Mouse (Mus musculus): ENCODE data around the gene B4galnt1.
"Not testable (repeated sequence)": the region's sequence is repeated elsewhere in the genome, so short reads cannot be mapped to it uniquely, and the experiment has no call there.

B4galnt1 gene

GRCm38 (mm10) chr10:127143228-127143627 is 21.8 kb upstream of the B4galnt1 start:
- DNase-seq = no peak

GRCm38 (mm10) chr10:127144536-127144935 is 20.5 kb upstream of the B4galnt1 start:
- DNase-seq = no peak

GRCm38 (mm10) chr10:127145303-127145702 is 19.7 kb upstream of the B4galnt1 start:
- DNase-seq = no peak

- DNase-seq = no peak
These were observed 17.9 kb upstream of the B4galnt1 start for GRCm38 (mm10) chr10:127147135-127147534.

- no peak for DNase-seq
These were observed 14.6 kb upstream of the B4galnt1 start for GRCm38 (mm10) chr10:127150471-127150872.

GRCm38 (mm10) chr10:127151233-127151632 is 13.8 kb upstream of the B4galnt1 start:
- DNase-seq = not testable (repeated sequence)

GRCm38 (mm10) chr10:127152556-127152955 is 12.5 kb upstream of the B4galnt1 start:
- DNase-seq = not testable (repeated sequence)

GRCm38 (mm10) chr10:127153323-127153722 is 11.7 kb upstream of the B4galnt1 start:
- no peak for DNase-seq

- no peak for DNase-seq
These were observed 10.8 kb upstream of the B4galnt1 start for GRCm38 (mm10) chr10:127154241-127154640.

GRCm38 (mm10) chr10:127154652-127155051 is 10.4 kb upstream of the B4galnt1 start:
- DNase-seq = no peak

GRCm38 (mm10) chr10:127156089-127156488 is 8.9 kb upstream of the B4galnt1 start:
- DNase-seq = no peak

- DNase-seq = no peak
These were observed 8.5 kb upstream of the B4galnt1 start for GRCm38 (mm10) chr10:127156511-127156910.

- no peak for DNase-seq
These were observed 6.6 kb upstream of the B4galnt1 start for GRCm38 (mm10) chr10:127158471-127158870.

- DNase-seq = no peak
These were observed 4.9 kb upstream of the B4galnt1 start for GRCm38 (mm10) chr10:127160081-127160480.

GRCm38 (mm10) chr10:127160728-127161127 is 4.3 kb upstream of the B4galnt1 start:
- no peak for DNase-seq

GRCm38 (mm10) chr10:127162771-127163261 is 2.2 kb upstream of the B4galnt1 start:
- not testable (repeated sequence) for DNase-seq

GRCm38 (mm10) chr10:127164190-127164589 is 835 bp upstream of the B4galnt1 start:
- DNase-seq = no peak

- DNase-seq = no peak
These were observed 279 bp downstream of the B4galnt1 start for GRCm38 (mm10) chr10:127165354-127165653.

GRCm38 (mm10) chr10:127165654-127166403 is 804 bp downstream of the B4galnt1 start:
- DNase-seq = no peak

- no peak for DNase-seq
These were observed 1.3 kb downstream of the B4galnt1 start for GRCm38 (mm10) chr10:127166404-127166715.

GRCm38 (mm10) chr10:127166771-127167613 is 2.0 kb downstream of the B4galnt1 start:
- no peak for DNase-seq

- DNase-seq = no peak
These were observed 2.7 kb downstream of the B4galnt1 start for GRCm38 (mm10) chr10:127167614-127168192.

- DNase-seq = no peak
These were observed 5.0 kb downstream of the B4galnt1 start for GRCm38 (mm10) chr10:127170002-127170401.

- peak; percentile 84 for DNase-seq
These were observed 5.8 kb downstream of the B4galnt1 start for GRCm38 (mm10) chr10:127170837-127171272.

All from lung, postnatal 10 days (tissue).